In genomic region chr12:91176808-91177526, GRCm38 (mm10) we compare ENCODE assay signal across 28 mouse cellular contexts.
A peak's percentile ranks its signal among the peaks of the same experiment; 100 is the strongest.
DNase-seq lines count a peak whose midpoint lies in the region; ATAC-seq and TF ChIP-seq lines count a peak whose summit lies in the region.
"Had no signal": no experiment of that assay in that cellular context is flagged by ENCODE, and none has a peak within 500 bp of the region (broad histone marks: within the 10 kb centered on the region; RNA-seq: fewer than 3 reads in every experiment).

No protein-coding gene starts in this region.

- no peaks in the 10 kb centered on the region for H3K4me1 ChIP-seq in kidney, postnatal 0 days (replicated peaks; ENCODE audit: insufficient read depth, low read length)
- H3K4me1 ChIP-seq: embryonic facial prominence, embryonic 10.5 days; embryonic facial prominence, embryonic 13.5 days; forebrain, embryonic 12.5 days; heart, embryonic 12.5 days; heart, embryonic 15.5 days had no signal

- no peak overlapping the region for H3K4me2 ChIP-seq in kidney, postnatal 0 days (ENCODE audit: low read length)
- H3K4me2 ChIP-seq: embryonic facial prominence, embryonic 13.5 days; forebrain, embryonic 12.5 days; heart, embryonic 12.5 days; heart, embryonic 15.5 days; hindbrain, embryonic 14.5 days had no signal

- no peaks in the 10 kb centered on the region for H3K27me3 ChIP-seq in kidney, postnatal 0 days (ENCODE audit: insufficient read depth, low read length)
- H3K27me3 ChIP-seq: embryonic facial prominence, embryonic 13.5 days; forebrain, embryonic 12.5 days; heart, embryonic 12.5 days; heart, embryonic 15.5 days had no signal

- H3K27ac ChIP-seq in kidney, postnatal 0 days = no peak overlapping the region
- H3K27ac ChIP-seq: embryonic facial prominence, embryonic 10.5 days; embryonic facial prominence, embryonic 13.5 days; forebrain, embryonic 12.5 days; gastrocnemius, adult 2 months; heart, embryonic 15.5 days; hindbrain, embryonic 14.5 days; hindbrain, postnatal 0 days had no signal

- 48% methylated on average over 5 of the region's 5 CpGs for WGBS in kidney, postnatal 0 days
- WGBS in large intestine, adult 2 months = 27% methylated on average over 5 of the region's 5 CpGs

- intact Hi-C loops in heart, postnatal 25 days (cut with DNase I) = no loop called here

- no peak overlapping the region for H3K9ac ChIP-seq in kidney, postnatal 0 days (ENCODE audit: low read depth, low read length)
- H3K9ac ChIP-seq: embryonic facial prominence, embryonic 13.5 days; forebrain, embryonic 12.5 days; heart, embryonic 12.5 days; heart, embryonic 15.5 days; hindbrain, embryonic 14.5 days had no signal

- no peaks in the 10 kb centered on the region for H3K36me3 ChIP-seq in kidney, postnatal 0 days (ENCODE audit: insufficient read depth, low read length)
- H3K36me3 ChIP-seq: embryonic facial prominence, embryonic 10.5 days; embryonic facial prominence, embryonic 13.5 days; forebrain, embryonic 12.5 days; heart, embryonic 12.5 days; heart, embryonic 15.5 days had no signal

- no peak overlapping the region for H3K4me3 ChIP-seq in kidney, postnatal 0 days (replicated peaks; ENCODE audit: low read depth, low read length)
- H3K4me3 ChIP-seq: embryonic facial prominence, embryonic 10.5 days; embryonic facial prominence, embryonic 13.5 days; erythroblast, embryonic 14.5 days; forebrain, embryonic 12.5 days; gastrocnemius, adult 2 months; heart, embryonic 12.5 days; heart, embryonic 15.5 days had no signal

- no peak for TF ChIP-seq CTCF in kidney, postnatal 0 days (IDR thresholded peaks at IDR 0.05; ENCODE audit: low read depth)

- ATAC-seq in kidney, postnatal 0 days (replicated peaks; ENCODE audit: low FRiP score, low read depth) = no peak
- ATAC-seq: activated CD4-positive, CD25-positive, alpha-beta regulatory T cell, adult 4 months; forebrain, embryonic 16.5 days; hindbrain, postnatal 0 days had no signal

- H3K9me3 ChIP-seq in kidney, postnatal 0 days (replicated peaks; ENCODE audit: low read length) = no peaks in the 10 kb centered on the region
- H3K9me3 ChIP-seq: embryonic facial prominence, embryonic 10.5 days; embryonic facial prominence, embryonic 13.5 days; forebrain, embryonic 12.5 days; heart, embryonic 12.5 days; heart, embryonic 15.5 days had no signal

- peak; percentile 41 for DNase-seq in heart, adult 11 months
- no peak for DNase-seq in heart, postnatal 25 days (ENCODE audit: low spot score)
- DNase-seq in kidney, postnatal 0 days (ENCODE audit: low spot score) = peak; percentile 13
- no peak for DNase-seq in kidney, adult 8-10 months
- DNase-seq in large intestine, adult 2 months (ENCODE audit: low read depth, low spot score) = peak; percentile 47
- DNase-seq in thymus, postnatal 4 days = no peak
- DNase-seq: adrenal gland, adult 8-10 months; adrenal gland, postnatal 25 days; cerebellum, adult 11-12 months; cerebellum, adult 8-10 months; cerebellum, postnatal 10 days; cerebellum, postnatal 36 days; embryo, embryonic 11 days; gastrocnemius, adult 2 months; gastrocnemius, postnatal 14 days; heart, adult 18-20 months; heart, postnatal 10 days; heart, postnatal 4 days had no signal

Comparison
In these comparisons a context has a peak if more than half of its experiments do, and no peak if none do; other contexts are left out.
1. DNase-seq: peak in heart, adult 11 months (single experiment), kidney, postnatal 0 days (single experiment) and large intestine, adult 2 months (single experiment); none in heart, postnatal 25 days (single experiment), kidney, adult 8-10 months (0 of 2) and thymus, postnatal 4 days (single experiment).